Mouse (Mus musculus) central nervous system, embryonic 11.5 days (tissue): ENCODE measurements around the gene Smim1. TPM values are rescaled to one million over a fixed set of nuclear protein-coding genes. Genes with fewer than 3 reads are reported as not detected.

ENCODE experiments used
- polyA plus RNA-seq: library from polyadenylated mRNA; depleted of rRNA; stranded (reverse); fragments of >200 nt; gene quantifications from 2 replicates; pipeline ENCODE4 v1.2.3, GENCODE M21; 2012; rRNA removed

Smim1 gene
- polyA plus RNA-seq, result 18.6 and 25.9 TPM in 2 replicates

GRCm38 (mm10) chr4:154025641-154026440 lies at the start of gene Smim1:
TSS of gene Smim1 (minus strand) at chr4:154026230.

GRCm38 (mm10) chr4:154042577-154042976 lies 16.5 kb upstream of the Smim1 start, which contains the start of gene Ccdc27:
TSS of gene Ccdc27 (minus strand) at chr4:154042677.

GRCm38 (mm10) chr4:154011646-154012089 lies 14.4 kb downstream of the Smim1 start, which contains the start of gene Lrrc47:
TSS of gene Lrrc47 (plus strand) at chr4:154011731.

GRCm38 (mm10) chr4:153974431-153975291 lies 51.4 kb downstream of the Smim1 start, which contains the start of the genes Dffb and Cep104:
TSS of gene Dffb (minus strand) at chr4:153975126.
TSS of gene Cep104 (plus strand) at chr4:153975194.

Other genes with a start within 250 kb of the Smim1 start
- gene A430005L14Rik, start 69.0 kb downstream of the Smim1 start, polyA plus RNA-seq, result 56.9 and 75.5 TPM in 2 replicates
- gene Dffb, start 51.1 kb downstream of the Smim1 start, polyA plus RNA-seq, result 12.8 and 20.6 TPM in 2 replicates
- 14.3 and 15.2 TPM in 2 replicates for gene Cep104, start 51.0 kb downstream of the Smim1 start, polyA plus RNA-seq
- 56.2 and 120 TPM in 2 replicates for gene Lrrc47, start 14.5 kb downstream of the Smim1 start, polyA plus RNA-seq
- not detected in 2 replicates for gene Ccdc27, start 16.4 kb upstream of the Smim1 start, polyA plus RNA-seq
- 1.7 and 2.4 TPM in 2 replicates for gene Trp73, start 114.0 kb upstream of the Smim1 start, polyA plus RNA-seq
- gene Wrap73, start 116.1 kb upstream of the Smim1 start, polyA plus RNA-seq, result 40.0 and 57.3 TPM in 2 replicates
- gene Tprgl, start 134.4 kb upstream of the Smim1 start, polyA plus RNA-seq, result 71.2 and 91.6 TPM in 2 replicates
- gene Megf6, start 144.5 kb upstream of the Smim1 start, polyA plus RNA-seq, result 21.2 and 25.6 TPM in 2 replicates